Mouse (Mus musculus) yolk sac, embryonic 10.5 days (tissue): ENCODE measurements around the gene Naa16.
A peak's percentile ranks its signal among the peaks of the same experiment; 100 is the strongest.

ENCODE experiments used
- DNase-seq: peaks from one replicate; pipeline ENCODE4 v3.0.0-alpha.2; 2017; ENCODE audit warnings: low spot score

Gene Naa16

DNA sequence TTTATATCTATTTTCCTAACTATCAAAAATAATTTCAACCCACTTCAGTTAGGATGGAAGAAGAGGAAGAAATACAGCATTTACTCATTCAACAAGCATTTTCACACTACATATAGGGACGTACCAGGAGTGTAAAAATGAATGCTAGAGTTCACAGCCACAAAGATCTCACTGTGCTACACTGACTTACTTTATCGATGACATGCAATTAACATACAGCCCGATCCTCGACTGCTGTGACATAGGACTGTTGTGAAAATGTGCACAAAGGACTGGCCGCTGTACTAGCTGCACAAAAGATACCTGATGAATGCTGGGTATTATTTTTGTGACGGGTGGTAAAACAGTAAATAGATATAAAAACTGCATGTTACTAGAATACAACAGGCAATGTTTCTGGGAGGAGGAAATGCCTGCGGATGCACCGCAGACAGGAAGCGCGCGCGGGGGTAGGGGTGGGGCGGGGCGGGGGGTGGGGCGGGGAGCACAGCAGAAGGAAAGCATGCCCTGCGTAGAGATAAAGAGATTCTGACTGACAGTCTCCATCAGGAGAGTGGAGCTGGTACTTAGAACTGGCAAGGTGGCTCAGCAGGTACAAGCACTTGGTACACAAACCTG, 59.5 kb downstream of the Naa16 start:
- no peak for DNase-seq

DNA sequence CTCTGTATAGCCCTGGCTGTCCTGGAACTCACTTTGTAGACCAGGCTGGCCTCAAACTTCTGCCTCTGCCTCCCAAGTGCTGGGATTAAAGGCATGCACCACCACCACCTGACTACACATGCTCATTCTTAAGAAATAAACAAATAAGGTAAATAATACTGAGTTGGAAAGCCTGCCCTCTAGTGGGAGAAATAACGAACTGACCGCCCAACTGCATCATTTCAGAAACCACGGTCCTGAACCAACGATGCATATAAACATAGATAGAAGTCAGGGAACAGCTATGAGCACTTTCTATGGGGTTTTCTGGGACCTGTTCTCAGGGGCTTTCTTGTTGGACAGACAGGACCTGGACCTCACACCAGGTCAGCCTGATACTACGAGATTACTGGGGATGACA, 63.5 kb downstream of the Naa16 start:
- no peak for DNase-seq

- DNase-seq, result no peak
These were observed 66.3 kb downstream of the Naa16 start for GRCm38 (mm10) chr14:79324112-79324840.

GRCm38 (mm10) chr14:79321881-79322280, 68.7 kb downstream of the Naa16 start:
- no peak for DNase-seq

DNA sequence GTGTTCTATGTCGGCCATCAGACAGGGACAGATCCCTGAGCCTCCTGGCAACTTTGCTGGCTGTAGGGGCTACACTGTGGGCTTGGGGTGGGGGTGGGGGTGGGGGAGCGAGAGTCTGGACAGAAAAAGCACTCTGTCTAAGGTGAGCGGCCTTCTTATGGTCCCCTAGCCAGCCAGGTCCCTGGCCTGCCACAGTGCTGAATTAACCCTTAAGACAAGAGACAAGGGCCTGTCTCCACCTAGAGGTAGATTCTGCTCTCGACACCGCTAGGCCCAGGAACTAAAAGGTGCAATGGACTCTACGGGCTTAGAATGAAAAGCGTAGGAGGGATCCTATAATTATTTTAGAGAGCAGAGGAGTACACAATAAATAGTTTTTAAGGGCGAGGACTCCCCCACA, 69.4 kb downstream of the Naa16 start:
- no peak for DNase-seq

GRCm38 (mm10) chr14:79317602-79318001, 73.0 kb downstream of the Naa16 start:
- DNase-seq, result no peak

GRCm38 (mm10) chr14:79315877-79316276, 74.7 kb downstream of the Naa16 start:
- no peak for DNase-seq

DNA sequence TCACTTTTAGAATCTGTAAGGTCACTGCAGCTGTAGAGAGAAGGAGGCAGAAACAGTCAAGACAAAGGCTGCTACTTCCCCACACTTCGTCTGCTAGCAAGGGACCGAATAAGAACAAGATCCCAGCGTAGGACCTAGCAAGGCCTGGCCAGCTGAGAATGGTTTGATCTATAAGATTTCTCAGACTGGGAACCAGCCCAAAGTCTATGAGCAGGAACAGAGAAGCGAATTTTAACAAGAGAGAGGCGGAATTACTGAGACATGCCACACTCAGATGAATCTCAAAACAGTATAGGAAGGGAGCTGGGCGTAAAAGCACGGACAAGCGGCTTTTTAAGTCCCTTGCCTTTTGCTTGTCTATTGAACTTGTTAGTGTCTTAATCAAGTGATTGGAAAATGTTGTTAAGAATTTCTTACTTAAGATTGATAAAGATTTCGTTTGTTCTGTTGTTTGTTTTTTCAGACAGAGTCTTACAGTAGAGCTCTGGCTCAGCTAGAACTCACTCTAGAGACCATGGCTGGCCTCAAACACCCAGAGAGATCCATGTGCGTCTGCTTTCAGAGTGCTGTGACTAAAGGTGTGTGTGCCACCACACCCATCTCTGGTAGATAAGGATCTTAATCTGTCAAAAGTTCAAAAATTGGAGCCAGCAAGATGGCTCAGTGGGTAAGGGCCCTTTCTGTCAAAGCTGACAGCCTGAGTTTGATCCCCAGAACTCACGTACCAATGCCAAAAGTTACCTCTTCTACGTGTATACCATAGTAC, 76.2 kb downstream of the Naa16 start:
- DNase-seq, result no peak

DNA sequence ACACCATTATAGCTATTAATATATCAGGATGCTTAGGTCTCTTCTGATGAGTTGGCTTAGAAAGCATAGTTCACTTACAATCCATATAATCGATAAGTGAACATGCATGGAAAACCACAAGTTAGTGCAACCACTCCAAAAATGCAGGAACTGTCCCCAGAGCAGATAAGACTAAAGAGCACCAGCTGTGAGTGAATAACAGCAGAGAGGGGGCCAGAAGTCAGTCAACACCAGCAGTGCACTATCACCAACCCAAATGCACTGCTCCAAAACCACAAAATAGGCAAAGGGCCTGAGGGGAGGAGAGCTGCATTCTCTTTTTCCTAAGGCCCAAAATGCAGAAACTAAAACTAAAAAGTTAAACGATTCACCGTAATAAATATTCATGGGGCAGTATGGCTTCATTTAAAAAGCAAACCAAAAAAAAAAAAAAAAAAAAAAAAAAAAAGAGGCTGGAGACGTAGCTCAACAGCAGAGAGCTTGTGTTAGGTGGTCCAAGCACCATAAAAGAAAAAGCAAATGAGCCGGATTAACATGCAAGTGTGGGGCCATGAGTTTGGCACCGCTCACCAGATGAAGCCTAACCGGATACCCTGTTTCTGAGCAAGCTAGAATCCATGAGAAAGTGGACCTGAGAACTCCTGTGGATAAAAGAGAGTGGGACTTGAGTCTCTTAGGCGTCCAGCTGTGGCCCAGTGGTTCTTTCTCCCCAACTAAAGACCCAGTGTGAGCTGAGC, 77.0 kb downstream of the Naa16 start:
- no peak for DNase-seq

DNA sequence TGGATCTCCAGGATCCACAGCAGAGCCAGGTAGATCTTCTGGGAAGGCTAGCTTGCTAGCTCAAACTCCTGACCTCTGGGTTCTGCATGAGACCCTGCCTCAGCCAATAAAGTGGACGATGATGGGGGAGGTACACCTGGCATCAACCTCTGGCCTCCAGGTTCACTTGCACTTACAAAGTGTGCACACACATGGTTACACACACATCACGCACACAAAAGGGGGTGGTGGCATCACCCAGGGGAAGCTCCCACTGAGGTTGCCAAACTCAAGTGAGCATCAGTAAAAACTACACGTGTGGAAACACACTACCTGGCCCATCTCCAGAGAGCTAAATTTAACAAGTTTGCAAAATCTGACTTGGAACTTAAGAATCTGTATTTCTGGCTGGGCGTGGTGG, 77.9 kb downstream of the Naa16 start:
- DNase-seq, result no peak

- DNase-seq, result no peak
These were observed 78.6 kb downstream of the Naa16 start for GRCm38 (mm10) chr14:79311918-79312454.

- no peak for DNase-seq
These were observed 81.5 kb downstream of the Naa16 start for GRCm38 (mm10) chr14:79309115-79309514.

GRCm38 (mm10) chr14:79308364-79308763, 82.2 kb downstream of the Naa16 start:
- DNase-seq, result no peak

GRCm38 (mm10) chr14:79307908-79308307, 82.7 kb downstream of the Naa16 start:
- DNase-seq, result no peak

DNA sequence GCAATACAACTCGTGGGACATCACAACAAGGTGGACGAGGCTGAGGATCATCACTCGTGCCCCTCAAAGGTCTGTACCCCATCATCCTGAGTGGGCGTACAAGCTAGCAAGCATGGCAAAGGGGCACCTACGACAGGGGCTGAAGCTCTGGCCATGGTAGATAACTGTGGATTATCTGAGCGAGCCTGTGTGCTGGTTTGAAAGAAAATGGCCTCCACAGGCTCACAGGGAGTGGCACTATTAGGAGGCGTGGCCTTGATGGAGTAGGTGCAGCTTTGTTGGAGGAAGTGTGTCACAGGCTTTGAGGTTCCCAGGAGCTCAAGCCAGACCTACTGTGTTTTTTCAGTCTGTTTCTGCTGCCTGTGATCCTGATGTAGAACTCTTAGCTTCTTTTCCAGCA, 83.4 kb downstream of the Naa16 start:
- DNase-seq, result no peak

GRCm38 (mm10) chr14:79304873-79305464, 85.6 kb downstream of the Naa16 start:
- no peak for DNase-seq

- no peak for DNase-seq
These were observed 87.4 kb downstream of the Naa16 start for GRCm38 (mm10) chr14:79303150-79303549.

DNA sequence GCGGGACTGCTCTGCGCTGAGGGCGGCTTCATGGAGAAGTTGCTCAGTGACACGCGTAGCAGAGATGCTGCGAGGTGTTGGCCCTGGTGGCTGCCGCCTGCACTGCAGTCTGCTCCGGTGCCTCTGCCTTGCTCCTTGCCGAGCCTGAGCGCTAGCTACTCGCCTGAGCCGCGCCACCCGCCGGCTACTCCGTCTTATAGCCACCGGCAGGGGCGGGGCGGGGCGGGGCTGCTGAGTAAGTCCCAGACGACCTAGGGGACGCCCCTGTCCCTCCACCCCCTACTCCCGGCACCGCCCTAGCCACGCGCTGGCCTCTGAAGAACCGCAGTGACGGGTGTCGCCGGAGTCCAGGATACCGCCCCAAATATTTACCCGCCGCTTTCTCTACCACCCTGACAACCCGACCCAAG, 89.1 kb downstream of the Naa16 start, which contains the start of gene Rgcc:
Gene Rgcc, minus strand, starts transcription at position 180 of the 410 bp plus-strand sequence.
- DNase-seq, result peak; percentile 91

DNA sequence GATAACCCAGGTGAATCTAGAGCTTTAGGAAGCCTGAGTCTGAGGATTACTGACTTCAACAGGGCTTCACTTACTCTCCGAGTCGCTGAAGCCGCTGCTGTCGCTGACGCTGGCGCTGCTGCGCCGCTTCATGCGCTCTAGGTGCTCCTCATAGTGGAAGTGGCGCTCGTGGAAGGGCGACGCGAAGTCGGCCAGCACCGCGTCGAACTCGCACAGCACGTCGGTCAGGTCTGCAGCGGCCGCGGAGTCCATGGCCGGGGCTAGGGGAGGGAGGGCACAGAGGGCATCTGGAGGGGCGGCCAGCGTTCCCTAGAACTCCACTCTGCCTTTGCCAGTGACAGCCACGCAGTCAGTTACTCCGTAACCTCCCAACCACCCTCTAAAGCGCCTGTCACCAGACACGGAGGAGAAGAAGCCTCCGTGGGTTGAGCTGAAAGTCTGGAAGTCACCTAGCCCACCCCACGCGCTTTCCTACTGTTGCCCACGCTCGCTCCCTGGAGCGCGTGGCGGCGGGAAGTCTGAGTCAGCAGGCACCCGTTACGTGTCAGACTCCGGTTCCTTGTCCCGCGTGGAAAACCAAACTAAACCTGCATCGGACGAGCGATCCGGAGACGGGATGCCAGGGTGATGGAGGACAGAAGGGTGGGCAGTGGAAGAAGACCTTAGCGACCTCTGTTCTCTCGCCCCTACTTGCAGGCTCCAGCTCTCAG, 89.8 kb downstream of the Naa16 start:
- peak; percentile 17 for DNase-seq

DNA sequence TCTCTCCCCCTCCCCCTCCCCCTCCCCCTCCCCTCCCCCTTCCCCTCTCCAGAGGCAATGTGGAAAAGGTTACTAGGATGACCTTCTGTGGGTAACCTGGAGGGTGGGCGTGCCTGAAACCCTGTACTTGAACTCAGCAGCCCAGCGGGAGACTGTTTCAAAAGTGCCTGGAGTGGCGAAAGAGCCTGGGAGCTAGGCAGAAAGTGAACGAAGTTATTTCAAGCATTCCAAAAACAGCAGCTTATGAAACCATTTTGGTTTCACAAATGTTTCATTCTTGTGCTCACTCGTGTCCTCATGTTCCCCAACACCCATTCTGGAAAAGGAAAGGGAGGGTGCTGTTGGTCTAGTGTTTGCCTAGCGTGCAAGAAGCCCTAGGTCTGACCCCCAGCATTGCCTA, 90.8 kb downstream of the Naa16 start:
- DNase-seq, result no peak

- DNase-seq, result no peak
These were observed 91.3 kb downstream of the Naa16 start for GRCm38 (mm10) chr14:79299230-79299629.
